Mouse (Mus musculus) erythroblast, embryonic 14.5 days (primary cell): Measurements from ENCODE around the gene Sh2d4b.

Experiments used
- GATA1 ChIP-seq: IDR thresholded peaks from 2 replicates; pipeline ENCODE4 v1.6.1; 2012; ENCODE audit warnings: low read length, inconsistent platforms, mixed read lengths
- TAL1 ChIP-seq: IDR thresholded peaks from 3 replicates; pipeline ENCODE4 v1.6.1; 2012; ENCODE audit warnings: low read length, inconsistent platforms, mixed read lengths

GRCm38 (mm10) chr14:40929943-40930342 lies 36.9 kb upstream of the Sh2d4b start:
- TF ChIP-seq GATA1 (no peak), TAL1 (no peak)
